ENCODE assay signal across 16 mouse cellular contexts in genomic region chr4:14327163-14327562, GRCm38 (mm10).
"Had no signal": no experiment of that assay in that cellular context is flagged by ENCODE, and none has a peak within 500 bp of the region (broad histone marks: within the 10 kb centered on the region; RNA-seq: fewer than 3 reads in every experiment).

No protein-coding gene starts in this region.

- H3K4me3 ChIP-seq: megakaryocyte, embryonic 14.5 days; midbrain, embryonic 13.5 days; midbrain, embryonic 15.5 days; neural tube, embryonic 13.5 days; neural tube, embryonic 15.5 days; stomach, embryonic 15.5 days had no signal

- DNase-seq: lung, adult 18-20 months; lung, embryonic 14.5 days; lung, postnatal 10 days; lung, postnatal 4 days; right cerebral cortex, postnatal 14 days; thymus, adult 2 months; thymus, postnatal 25 days; thymus, postnatal 4 days had no signal

- H3K27me3 ChIP-seq: megakaryocyte, embryonic 14.5 days; midbrain, embryonic 13.5 days; midbrain, embryonic 15.5 days; neural tube, embryonic 13.5 days; neural tube, embryonic 15.5 days; stomach, embryonic 15.5 days had no signal

- H3K4me1 ChIP-seq: megakaryocyte, embryonic 14.5 days; midbrain, embryonic 13.5 days; midbrain, embryonic 15.5 days; neural tube, embryonic 13.5 days; neural tube, embryonic 15.5 days; stomach, embryonic 15.5 days had no signal

- H3K4me2 ChIP-seq: lung, embryonic 14.5 days; midbrain, embryonic 11.5 days; midbrain, embryonic 13.5 days; midbrain, embryonic 15.5 days; neural tube, embryonic 13.5 days; neural tube, embryonic 15.5 days; stomach, embryonic 15.5 days had no signal

- H3K36me3 ChIP-seq: midbrain, embryonic 13.5 days; midbrain, embryonic 15.5 days; neural tube, embryonic 13.5 days; neural tube, embryonic 15.5 days; stomach, embryonic 15.5 days had no signal

- ATAC-seq: midbrain, embryonic 13.5 days; midbrain, embryonic 15.5 days had no signal

- H3K9me3 ChIP-seq: megakaryocyte, embryonic 14.5 days; midbrain, embryonic 13.5 days; midbrain, embryonic 15.5 days; neural tube, embryonic 13.5 days; neural tube, embryonic 15.5 days; stomach, embryonic 15.5 days had no signal

- H3K27ac ChIP-seq: midbrain, embryonic 13.5 days; midbrain, embryonic 15.5 days; neural tube, embryonic 13.5 days; neural tube, embryonic 15.5 days; stomach, embryonic 15.5 days; stomach, postnatal 0 days had no signal

- H3K9ac ChIP-seq: lung, embryonic 14.5 days; midbrain, embryonic 13.5 days; midbrain, embryonic 15.5 days; neural tube, embryonic 13.5 days; neural tube, embryonic 15.5 days; stomach, embryonic 15.5 days had no signal
